Mouse (Mus musculus): Measurements from ENCODE around the gene Trim71.
"Not testable (repeated sequence)": the region's sequence is repeated elsewhere in the genome, so short reads cannot be mapped to it uniquely, and the experiment has no call there.

The Trim71 gene

GRCm38 (mm10) chr9:114525891-114526290 lies 38.3 kb downstream of the Trim71 start:
- CTCF ChIA-PET = no interaction called here

GRCm38 (mm10) chr9:114525073-114525633 lies 39.0 kb downstream of the Trim71 start:
- CTCF ChIA-PET = no interaction called here

- CTCF ChIA-PET = no interaction called here
These were observed 41.7 kb downstream of the Trim71 start for GRCm38 (mm10) chr9:114522501-114522900.

- CTCF ChIA-PET = no interaction called here
These were observed 42.1 kb downstream of the Trim71 start for GRCm38 (mm10) chr9:114522041-114522440.

- CTCF ChIA-PET = not testable (repeated sequence)
These were observed 43.6 kb downstream of the Trim71 start for GRCm38 (mm10) chr9:114520529-114520928.

- CTCF ChIA-PET = no interaction called here
These were observed 45.2 kb downstream of the Trim71 start for GRCm38 (mm10) chr9:114518812-114519477.

- CTCF ChIA-PET = no interaction called here
These were observed 46.2 kb downstream of the Trim71 start for GRCm38 (mm10) chr9:114517924-114518497.

GRCm38 (mm10) chr9:114515364-114515763 lies 48.8 kb downstream of the Trim71 start, which contains the start of gene C130032M10Rik:
TSS of gene C130032M10Rik (plus strand) at chr9:114515697.
- CTCF ChIA-PET = no interaction called here

GRCm38 (mm10) chr9:114512831-114513230 lies 51.3 kb downstream of the Trim71 start:
- CTCF ChIA-PET = no interaction called here

- CTCF ChIA-PET = no interaction called here
These were observed 54.4 kb downstream of the Trim71 start for GRCm38 (mm10) chr9:114509785-114510184.

- CTCF ChIA-PET = no interaction called here
These were observed 56.7 kb downstream of the Trim71 start for GRCm38 (mm10) chr9:114507421-114507820.

GRCm38 (mm10) chr9:114506564-114506963 lies 57.6 kb downstream of the Trim71 start:
- CTCF ChIA-PET = no interaction called here

- CTCF ChIA-PET = no interaction called here
These were observed 59.4 kb downstream of the Trim71 start, which contains the start of gene Ccr4 for GRCm38 (mm10) chr9:114504816-114505215. TSS of gene Ccr4 (minus strand) at chr9:114504916.

- CTCF ChIA-PET = interaction anchor here (0.7 kb wide), 1 partner anchor 13 kb away, joined by 3 read pairs; no protein-coding TSS in a partner anchor
These were observed 61.3 kb downstream of the Trim71 start for GRCm38 (mm10) chr9:114502711-114503427.

- CTCF ChIA-PET = no interaction called here
These were observed 62.3 kb downstream of the Trim71 start for GRCm38 (mm10) chr9:114501913-114502312.

GRCm38 (mm10) chr9:114501111-114501510 lies 63.1 kb downstream of the Trim71 start:
- CTCF ChIA-PET = no interaction called here

- CTCF ChIA-PET = no interaction called here
These were observed 64.2 kb downstream of the Trim71 start for GRCm38 (mm10) chr9:114499783-114500515.

- CTCF ChIA-PET = no interaction called here
These were observed 66.0 kb downstream of the Trim71 start for GRCm38 (mm10) chr9:114498218-114498617.

- CTCF ChIA-PET = interaction anchor here (0.7 kb wide), 1 partner anchor 81 kb away, joined by 3 read pairs; no protein-coding TSS in a partner anchor
These were observed 67.7 kb downstream of the Trim71 start for GRCm38 (mm10) chr9:114496469-114496868.

- CTCF ChIA-PET = no interaction called here
These were observed 76.5 kb downstream of the Trim71 start for GRCm38 (mm10) chr9:114487481-114488258.

- CTCF ChIA-PET = no interaction called here
These were observed 77.4 kb downstream of the Trim71 start for GRCm38 (mm10) chr9:114486808-114487207.
